Mouse (Mus musculus): ENCODE measurements around the gene Tmem45a.

- TF ChIP-seq CTCF (IDR thresholded peaks at IDR 0.05; ENCODE audit: low read depth, low read length): no peak
- no peak for TF ChIP-seq POLR2A (IDR thresholded peaks at IDR 0.05; ENCODE audit: insufficient read depth, low read length)
These were observed 84.4 kb downstream of the Tmem45a start for GRCm38 (mm10) chr16:56801370-56802109.
